ENCODE assay signal across 8 mouse cellular contexts in genomic region chr10:40683092-40683867, GRCm38 (mm10). TPM values are rescaled to one million over a fixed set of nuclear protein-coding genes. Genes with fewer than 3 reads are reported as not detected.
DNase-seq lines count a peak whose midpoint lies in the region; TF ChIP-seq lines count a peak whose summit lies in the region.

Mettl24 (plus strand) TSS chr10:40683282.

- peak; percentile 61 for DNase-seq in R1 (ENCODE audit: low read depth, low spot score)
- DNase-seq in cerebellum, adult 9-11 months, result peak; percentile 76
- peak; percentile 52 to 77 for DNase-seq in frontal cortex, adult 2 months (ENCODE audit: extremely low spot score in 1 of 2, low spot score in 1 of 2)
- DNase-seq in heart, postnatal 4 days, result peak; percentile 86
- DNase-seq in layer of hippocampus, adult 18-20 months (ENCODE audit: low spot score in 2 of 2), result peak; percentile 37 to 71
- peak; percentile 71 for DNase-seq in lung, adult 2 months
- peak; percentile 87 for DNase-seq in ovary, postnatal 36 days (ENCODE audit: low spot score)
- DNase-seq in yolk sac, embryonic 10.5 days (ENCODE audit: low spot score), result peak; percentile 85

- WGBS in lung, adult 2 months, result under 1% methylated on average over 50 of the region's 50 CpGs

- TF ChIP-seq CTCF in lung, adult 2 months (IDR thresholded peaks at IDR 0.05; ENCODE audit: insufficient read depth, low read length), result peak; percentile 88

- peak within 1 kb of the TSS; percentile 76 for H3K4me3 ChIP-seq in lung, adult 2 months (replicated peaks; ENCODE audit: extremely low read depth, low read depth, low read length)

- peak; percentile 75; the same call in 1 of the 2 replicates for TF ChIP-seq POLR2A in lung, adult 2 months (IDR thresholded peaks at IDR 0.05; ENCODE audit: borderline replicate concordance, extremely low read depth, low read depth, low read length)

- H3K4me1 ChIP-seq in lung, adult 2 months (ENCODE audit: control insufficient read depth, insufficient read depth, low read length), result peaks cover 9% of the 10 kb centered on the region

RNA-seq across cellular contexts. Expression of gene Mettl24, which starts in this region (rescaled TPM):
- 1.1 and 1.2 TPM in 2 replicates for polyA plus RNA-seq in frontal cortex, adult 2 months (2012; rRNA removed)
- 1 to 10 TPM; 2.2 to 2.6 TPM for total RNA-seq in heart, postnatal 4 days (2021)
- total RNA-seq in layer of hippocampus, adult 18-20 months (2021), result 1 to 10 TPM; 2.9 to 3.9 TPM
- polyA plus RNA-seq in lung, adult 2 months (2012; rRNA removed), result 16.9 and 18.2 TPM in 2 replicates

Comparison
In these comparisons a context has a peak if more than half of its experiments do, and no peak if none do; other contexts are left out.
1. Peak in every context shown above with its lines: DNase-seq and H3K4me3 ChIP-seq.